Mouse (Mus musculus): ENCODE results near the gene Nsun2. TPM values are rescaled to one million over a fixed set of nuclear protein-coding genes. Genes with fewer than 3 reads are reported as not detected.

Nsun2 gene
- polyA plus RNA-seq, 1 experiment from 2014 or later = 87.3 TPM

DNA sequence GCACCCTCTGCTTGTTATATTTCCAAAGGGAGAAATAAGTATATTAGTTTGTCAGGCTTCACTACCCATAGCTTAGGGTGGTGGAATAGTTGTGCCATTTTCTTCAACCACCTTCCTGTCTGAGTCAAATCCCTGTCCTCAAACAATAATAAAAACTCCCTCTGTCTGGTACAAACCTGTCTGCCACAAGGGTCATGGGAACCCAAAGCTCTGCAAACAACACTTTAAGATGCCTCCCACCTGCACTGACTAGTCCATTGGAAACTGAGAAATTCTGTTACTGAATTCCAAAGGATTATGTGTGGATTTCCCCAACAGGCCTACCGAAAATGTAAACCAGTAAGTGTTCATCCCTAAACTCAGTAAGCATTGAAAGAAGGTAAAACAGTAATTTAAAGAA is 71.1 kb downstream of the Nsun2 start:
- H3K27ac ChIP-seq (replicated peaks) = no peak overlapping the region
- no peaks in the 10 kb centered on the region for H3K27me3 ChIP-seq
- no peaks in the 10 kb centered on the region for H3K9me3 ChIP-seq
- H3K4me2 ChIP-seq (replicated peaks) = no peak overlapping the region
- no peaks in the 10 kb centered on the region for H3K36me3 ChIP-seq
- no peaks in the 10 kb centered on the region for H3K4me1 ChIP-seq
- H3K9ac ChIP-seq (replicated peaks) = no peak overlapping the region
- no peak for ATAC-seq (replicated peaks)
- no peak overlapping the region for H3K4me3 ChIP-seq
- 89% methylated on average over 1 of the region's 1 CpGs for WGBS

DNA sequence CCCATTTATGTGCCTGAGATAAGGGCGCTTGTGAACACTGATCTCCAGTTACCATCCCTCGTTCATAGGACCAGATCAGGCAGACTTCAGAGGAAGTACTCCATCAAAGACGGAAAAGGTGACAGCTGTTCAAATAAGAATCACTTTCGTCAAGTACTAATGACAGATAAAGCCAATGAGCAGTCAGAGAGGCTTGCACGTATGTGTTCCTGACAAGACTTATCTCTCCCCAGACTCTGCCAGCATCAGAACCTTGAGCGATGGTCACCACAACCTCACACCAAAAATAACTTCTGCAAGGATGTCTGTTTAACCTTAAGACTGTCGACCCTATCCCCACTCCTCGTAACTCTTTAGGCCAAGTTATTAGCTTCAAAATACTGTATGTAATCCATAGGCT is 75.2 kb downstream of the Nsun2 start:
- H3K27me3 ChIP-seq = no peaks in the 10 kb centered on the region
- H3K36me3 ChIP-seq = peaks cover 4% of the 10 kb centered on the region; the same call in 1 of the 2 replicates
- no peak overlapping the region for H3K27ac ChIP-seq (replicated peaks)
- no peaks in the 10 kb centered on the region for H3K9me3 ChIP-seq
- 92% methylated on average over 8 of the region's 8 CpGs for WGBS
- ATAC-seq (replicated peaks) = no peak
- no peak overlapping the region for H3K4me3 ChIP-seq
- H3K4me2 ChIP-seq (replicated peaks) = no peak overlapping the region
- peaks cover 17% of the 10 kb centered on the region for H3K4me1 ChIP-seq
- H3K9ac ChIP-seq (replicated peaks) = no peak overlapping the region

- peak; percentile 3; the same call in 1 of the 2 replicates for ATAC-seq (replicated peaks)
- Histone ChIP-seq H3K9me3 (no peaks in the 10 kb centered on the region), H3K27ac (replicated peaks) (no peak overlapping the region), H3K36me3 (peaks cover 22% of the 10 kb centered on the region), H3K27me3 (no peaks in the 10 kb centered on the region), H3K4me3 (peak overlapping the region; percentile 91), H3K9ac (replicated peaks) (peak overlapping the region; percentile 51), H3K4me2 (replicated peaks) (peak overlapping the region; percentile 94), H3K4me1 (peaks cover 17% of the 10 kb centered on the region)
- under 1% methylated on average over 40 of the region's 40 CpGs for WGBS
Measured at GRCm38 (mm10) chr13:69610751-69611397, 77.3 kb downstream of the Nsun2 start.

DNA sequence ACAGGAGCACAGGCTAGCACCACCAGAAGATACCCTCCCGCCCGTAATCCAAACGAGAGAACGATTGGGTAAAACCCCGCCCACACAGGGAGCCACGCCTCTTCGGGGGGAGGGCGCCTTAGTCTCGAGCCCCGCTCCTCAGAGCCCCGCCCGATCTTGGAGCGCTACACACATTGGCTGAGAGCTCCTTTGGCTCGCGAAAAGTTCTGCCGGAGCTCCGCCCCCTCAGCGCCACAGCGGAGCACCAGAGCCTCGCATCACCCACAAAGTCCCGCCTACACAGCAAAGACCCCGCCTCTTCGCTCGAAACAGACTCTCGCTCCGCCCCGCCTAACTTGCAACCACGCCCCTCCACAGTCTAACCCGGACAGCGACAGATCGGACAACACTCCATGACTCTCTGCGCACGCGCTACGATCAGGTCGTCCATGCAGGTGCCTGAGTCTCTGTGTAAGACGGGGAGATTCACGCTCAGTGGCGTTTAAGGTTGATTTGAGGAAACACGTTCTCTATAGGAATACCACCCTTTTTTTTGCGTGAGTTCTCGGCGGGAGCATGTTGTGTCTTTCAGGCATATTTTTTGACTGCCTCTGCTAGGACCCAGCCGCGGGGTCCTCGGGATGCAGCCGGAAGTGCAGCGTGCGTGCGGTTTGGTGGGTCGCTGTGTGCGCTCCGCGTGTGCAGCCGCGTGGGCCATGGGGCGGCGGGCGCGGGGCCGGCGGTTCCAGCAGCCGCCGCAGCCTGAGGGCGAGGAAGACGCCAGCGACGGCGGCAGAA is 78.0 kb downstream of the Nsun2 start, which contains the start of gene Srd5a1:
Srd5a1 (minus strand) TSS at position 45 of the 777 bp plus-strand sequence.
- WGBS = under 1% methylated on average over 69 of the region's 69 CpGs
- peaks cover 17% of the 10 kb centered on the region for H3K4me1 ChIP-seq
- no peaks in the 10 kb centered on the region for H3K27me3 ChIP-seq
- peak; percentile 99 for ATAC-seq (replicated peaks)
- H3K4me2 ChIP-seq (replicated peaks) = peak within 1 kb of the TSS; percentile 94
- peak within 1 kb of the TSS; percentile 67 for H3K9ac ChIP-seq (replicated peaks)
- H3K36me3 ChIP-seq = peaks cover 29% of the 10 kb centered on the region
- peak within 1 kb of the TSS; percentile 91 for H3K4me3 ChIP-seq
- H3K9me3 ChIP-seq = no peaks in the 10 kb centered on the region
- peak within 1 kb of the TSS; percentile 80 for H3K27ac ChIP-seq (replicated peaks)

- H3K27me3 ChIP-seq = no peaks in the 10 kb centered on the region
- H3K27ac ChIP-seq (replicated peaks) = peak overlapping the region; percentile 80
- ATAC-seq (replicated peaks) = no peak
- peaks cover 35% of the 10 kb centered on the region for H3K36me3 ChIP-seq
- H3K4me1 ChIP-seq = peaks cover 17% of the 10 kb centered on the region
- peak overlapping the region; percentile 67 for H3K9ac ChIP-seq (replicated peaks)
- no peaks in the 10 kb centered on the region for H3K9me3 ChIP-seq
- H3K4me2 ChIP-seq (replicated peaks) = peak overlapping the region; percentile 61
- WGBS = 0% methylated on average over 24 of the region's 24 CpGs
- peak overlapping the region; percentile 91 for H3K4me3 ChIP-seq
Measured at GRCm38 (mm10) chr13:69612175-69612544, 78.6 kb downstream of the Nsun2 start.

DNA sequence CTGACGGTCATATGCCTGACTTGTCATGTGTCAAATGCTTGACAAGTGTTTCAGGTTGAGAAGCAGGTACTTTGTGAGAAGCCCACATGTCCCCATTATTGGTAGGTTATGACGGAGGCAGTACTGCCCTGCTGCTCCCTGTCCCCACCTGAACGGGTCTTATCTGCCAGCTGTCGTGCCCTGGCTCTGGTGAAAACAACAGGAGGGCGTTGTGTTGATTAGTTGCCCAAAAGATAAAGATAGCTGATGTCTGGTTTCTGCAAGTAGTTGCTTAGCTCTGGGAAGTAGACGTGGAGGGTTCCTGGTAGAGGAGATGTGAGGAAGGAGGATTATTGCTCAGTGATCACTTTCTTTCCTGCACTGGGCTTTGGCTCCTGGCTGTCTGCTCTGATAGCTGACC is 83.2 kb downstream of the Nsun2 start:
- H3K4me3 ChIP-seq = no peak overlapping the region
- 94% methylated on average over 6 of the region's 6 CpGs for WGBS
- H3K4me2 ChIP-seq (replicated peaks) = no peak overlapping the region
- H3K4me1 ChIP-seq = peaks cover 11% of the 10 kb centered on the region
- H3K9ac ChIP-seq (replicated peaks) = no peak overlapping the region
- no peaks in the 10 kb centered on the region for H3K27me3 ChIP-seq
- H3K9me3 ChIP-seq = no peaks in the 10 kb centered on the region
- no peak for ATAC-seq (replicated peaks)
- no peak overlapping the region for H3K27ac ChIP-seq (replicated peaks)
- peaks cover 74% of the 10 kb centered on the region for H3K36me3 ChIP-seq

GRCm38 (mm10) chr13:69623843-69624242 is 90.3 kb downstream of the Nsun2 start:
- Histone ChIP-seq H3K4me2 (replicated peaks) (no peak overlapping the region), H3K27me3 (no peaks in the 10 kb centered on the region), H3K36me3 (peaks cover 89% of the 10 kb centered on the region), H3K27ac (replicated peaks) (no peak overlapping the region), H3K4me3 (no peak overlapping the region), H3K9ac (replicated peaks) (no peak overlapping the region), H3K4me1 (no peaks in the 10 kb centered on the region), H3K9me3 (no peaks in the 10 kb centered on the region)
- ATAC-seq (replicated peaks) = no peak
- WGBS = 75% methylated on average over 5 of the region's 5 CpGs

DNA sequence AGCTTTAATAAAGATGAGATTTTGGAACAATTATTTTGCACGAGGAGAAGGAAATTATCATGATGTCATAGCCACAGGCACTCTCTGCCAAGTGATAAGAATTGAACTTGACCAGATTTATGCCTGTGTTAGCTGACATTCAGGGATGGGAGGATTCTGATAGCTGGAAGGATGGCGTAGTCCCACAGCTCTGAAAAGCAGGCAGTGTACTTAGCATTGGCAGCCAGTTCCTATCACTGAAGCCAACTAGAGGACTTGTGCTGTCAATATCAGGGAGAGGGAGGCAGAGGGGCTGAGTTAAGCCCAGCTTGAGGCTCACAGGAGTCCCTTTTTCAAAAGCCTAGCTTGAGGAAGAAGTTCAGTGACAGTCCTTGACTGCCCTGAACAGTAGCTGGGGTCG is 91.0 kb downstream of the Nsun2 start:
- Histone ChIP-seq H3K9me3 (no peaks in the 10 kb centered on the region), H3K4me2 (replicated peaks) (no peak overlapping the region), H3K9ac (replicated peaks) (no peak overlapping the region), H3K27me3 (no peaks in the 10 kb centered on the region), H3K27ac (replicated peaks) (no peak overlapping the region), H3K36me3 (peaks cover 89% of the 10 kb centered on the region), H3K4me1 (no peaks in the 10 kb centered on the region), H3K4me3 (no peak overlapping the region)
- ATAC-seq (replicated peaks) = no peak
- 88% methylated on average over 3 of the region's 3 CpGs for WGBS

DNA sequence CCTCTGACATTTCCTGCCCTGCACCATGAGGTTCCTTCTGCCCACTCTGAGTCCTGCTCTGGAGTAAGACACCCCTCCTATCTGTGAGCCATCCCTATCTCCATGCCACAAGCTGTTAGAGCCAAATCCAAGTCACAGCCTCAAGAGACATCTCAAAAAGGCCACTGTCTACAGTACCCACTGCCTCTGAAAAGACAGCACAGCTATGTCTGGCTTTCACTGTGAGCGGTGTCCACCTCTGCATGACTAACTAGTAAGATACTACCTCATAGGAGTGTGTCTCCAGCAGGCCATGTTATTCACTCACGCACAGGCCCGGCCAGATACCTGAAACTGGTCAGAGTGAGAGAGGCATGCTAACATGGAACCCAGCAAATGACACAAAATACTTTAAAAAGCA is 94.4 kb downstream of the Nsun2 start:
- no peak for ATAC-seq (replicated peaks)
- Histone ChIP-seq H3K9me3 (no peaks in the 10 kb centered on the region), H3K4me2 (replicated peaks) (no peak overlapping the region), H3K36me3 (peaks cover 97% of the 10 kb centered on the region), H3K9ac (replicated peaks) (no peak overlapping the region), H3K27me3 (no peaks in the 10 kb centered on the region), H3K27ac (replicated peaks) (no peak overlapping the region), H3K4me3 (no peak overlapping the region), H3K4me1 (no peaks in the 10 kb centered on the region)
- WGBS = 98% methylated on average over 3 of the region's 3 CpGs

DNA sequence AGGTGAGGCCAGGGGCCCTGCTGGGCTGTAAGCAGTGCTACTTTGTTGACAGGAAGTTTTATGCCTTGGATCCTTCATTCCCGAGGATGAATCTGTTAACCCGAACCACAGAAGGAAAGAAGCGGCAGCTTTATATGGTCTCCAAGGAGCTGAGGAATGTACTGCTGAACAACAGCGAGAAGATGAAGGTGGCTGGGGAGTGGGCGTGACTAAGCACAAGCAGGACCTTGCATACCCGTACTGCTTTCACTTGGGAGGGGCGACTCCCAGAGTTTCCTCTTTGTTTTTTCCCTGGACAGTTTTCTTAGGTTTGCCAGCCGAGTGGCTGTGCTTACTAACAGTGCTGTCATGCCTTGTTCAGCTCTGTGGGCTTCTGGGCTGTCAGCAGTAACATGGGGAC is 97.0 kb downstream of the Nsun2 start:
- H3K36me3 ChIP-seq = peaks cover 97% of the 10 kb centered on the region
- H3K4me3 ChIP-seq = no peak overlapping the region
- H3K4me2 ChIP-seq (replicated peaks) = no peak overlapping the region
- H3K4me1 ChIP-seq = no peaks in the 10 kb centered on the region
- no peaks in the 10 kb centered on the region for H3K27me3 ChIP-seq
- H3K9me3 ChIP-seq = no peaks in the 10 kb centered on the region
- no peak overlapping the region for H3K9ac ChIP-seq (replicated peaks)
- 79% methylated on average over 8 of the region's 8 CpGs for WGBS
- no peak overlapping the region for H3K27ac ChIP-seq (replicated peaks)
- ATAC-seq (replicated peaks) = no peak

DNA sequence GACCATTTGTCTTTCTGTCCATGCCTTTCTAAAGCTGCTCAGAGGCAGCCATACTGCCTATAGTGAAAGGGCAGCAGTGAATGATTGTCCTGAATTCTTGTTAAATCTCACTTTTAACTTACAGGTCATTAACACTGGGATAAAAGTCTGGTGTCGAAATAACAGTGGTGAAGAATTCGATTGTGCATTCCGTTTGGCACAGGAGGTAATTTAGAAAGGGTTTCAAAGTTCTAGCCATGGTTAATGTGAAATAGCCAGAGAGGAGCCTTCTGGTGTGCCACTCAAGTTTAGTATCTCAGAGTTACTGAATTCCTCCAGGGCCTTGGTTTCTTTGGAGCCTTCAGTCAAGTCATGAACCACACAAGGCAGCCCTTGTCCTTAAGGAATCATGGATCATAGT is 97.6 kb downstream of the Nsun2 start:
- no peaks in the 10 kb centered on the region for H3K4me1 ChIP-seq
- H3K4me3 ChIP-seq = no peak overlapping the region
- 96% methylated on average over 3 of the region's 3 CpGs for WGBS
- ATAC-seq (replicated peaks) = no peak
- no peaks in the 10 kb centered on the region for H3K9me3 ChIP-seq
- H3K27ac ChIP-seq (replicated peaks) = no peak overlapping the region
- H3K4me2 ChIP-seq (replicated peaks) = no peak overlapping the region
- H3K36me3 ChIP-seq = peaks cover 98% of the 10 kb centered on the region
- H3K9ac ChIP-seq (replicated peaks) = no peak overlapping the region
- no peaks in the 10 kb centered on the region for H3K27me3 ChIP-seq

GRCm38 (mm10) chr13:69631659-69632058 is 98.1 kb downstream of the Nsun2 start:
- Histone ChIP-seq H3K27ac (replicated peaks) (no peak overlapping the region), H3K4me2 (replicated peaks) (no peak overlapping the region), H3K9ac (replicated peaks) (no peak overlapping the region), H3K4me3 (no peak overlapping the region), H3K4me1 (no peaks in the 10 kb centered on the region), H3K9me3 (no peaks in the 10 kb centered on the region), H3K27me3 (no peaks in the 10 kb centered on the region), H3K36me3 (peaks cover 98% of the 10 kb centered on the region)
- WGBS = 87% methylated on average over 4 of the region's 4 CpGs
- no peak for ATAC-seq (replicated peaks)
